Mouse (Mus musculus) cerebellum, adult 2 months (tissue): Measurements from ENCODE around the gene 2900026A02Rik. TPM values are rescaled to one million over a fixed set of nuclear protein-coding genes. Genes with fewer than 3 reads are reported as not detected.

Experiments used
- DNase-seq, 2 experiments: peaks; one replicate each; pipeline ENCODE4 v3.0.0; 2021
- H3K27ac ChIP-seq: fragments of 200-500 bp; 2 replicates; pipeline ENCODE4 v1.5.1; 2012; ENCODE audit warnings: low read length, control low read depth, inconsistent platforms; ENCODE audit not compliant: insufficient read depth
- H3K27me3 ChIP-seq: fragments of 200-500 bp; 2 replicates; pipeline ENCODE4 v1.6.1; 2012; ENCODE audit warnings: inconsistent platforms, mild to moderate bottlenecking, low read length, moderate library complexity; ENCODE audit not compliant: control insufficient read depth, insufficient read depth
- H3K4me1 ChIP-seq: fragments of 200-500 bp; 2 replicates; pipeline ENCODE4 v1.6.1; 2011; ENCODE audit warnings: low read length; ENCODE audit not compliant: control insufficient read depth, insufficient read depth
- H3K4me3 ChIP-seq: fragments of 200-500 bp; replicated peaks from 2 replicates; pipeline ENCODE3; 2011; ENCODE audit warnings: mild to moderate bottlenecking, low read depth, low read length, control low read depth; ENCODE audit not compliant: insufficient read depth
- CTCF ChIP-seq: fragments of 200-500 bp; IDR thresholded peaks from 2 replicates; pipeline ENCODE4 v1.5.1; 2011; ENCODE audit warnings: low read depth, mild to moderate bottlenecking, control low read depth, low read length, moderate library complexity, borderline replicate concordance; ENCODE audit not compliant: insufficient read depth
- POLR2A ChIP-seq: fragments of 200-500 bp; IDR thresholded peaks from 2 replicates; pipeline ENCODE4 v1.6.1; 2011; ENCODE audit warnings: low read length, control low read depth, borderline replicate concordance; ENCODE audit not compliant: insufficient read depth
- WGBS: fragments of 180-500 bp; shearing (Covaris S2); methylation state at CpG from one replicate; pipeline ENCODE4 v1.1.7; 2018; 5-methylcytosine and 5-hydroxymethylcytosine counted together
- polyA plus RNA-seq: library from polyadenylated mRNA; depleted of rRNA; stranded (reverse); fragments of >200 nt; gene quantifications from 2 replicates; pipeline ENCODE4 v1.2.3, GENCODE M21; 2012

2900026A02Rik gene
- polyA plus RNA-seq, 1 experiment, result 4.9 TPM

- no peak overlapping the region for H3K27ac ChIP-seq
- 90% methylated on average over 3 of the region's 3 CpGs for WGBS
These were observed 81.0 kb downstream of the 2900026A02Rik start for GRCm38 (mm10) chr5:113140051-113140450.

GRCm38 (mm10) chr5:113139064-113139726 lies 81.8 kb downstream of the 2900026A02Rik start:
- Histone ChIP-seq H3K4me3 (peak overlapping the region; percentile 54), H3K27me3 (no peaks in the 10 kb centered on the region), H3K4me1 (peaks cover 4% of the 10 kb centered on the region), H3K27ac (no peak overlapping the region)
- WGBS, result 77% methylated on average over 7 of the region's 7 CpGs
- TF ChIP-seq POLR2A, result no peak
- TF ChIP-seq CTCF, result no peak
- no peak for DNase-seq

More at GRCm38 (mm10) chr5:113140051-113140450, 81.0 kb downstream of the 2900026A02Rik start:
- no peak for TF ChIP-seq POLR2A
- H3K4me3 ChIP-seq, result no peak overlapping the region
- DNase-seq, result no peak
- peaks cover 4% of the 10 kb centered on the region for H3K4me1 ChIP-seq
- H3K27me3 ChIP-seq, result no peaks in the 10 kb centered on the region

DNA sequence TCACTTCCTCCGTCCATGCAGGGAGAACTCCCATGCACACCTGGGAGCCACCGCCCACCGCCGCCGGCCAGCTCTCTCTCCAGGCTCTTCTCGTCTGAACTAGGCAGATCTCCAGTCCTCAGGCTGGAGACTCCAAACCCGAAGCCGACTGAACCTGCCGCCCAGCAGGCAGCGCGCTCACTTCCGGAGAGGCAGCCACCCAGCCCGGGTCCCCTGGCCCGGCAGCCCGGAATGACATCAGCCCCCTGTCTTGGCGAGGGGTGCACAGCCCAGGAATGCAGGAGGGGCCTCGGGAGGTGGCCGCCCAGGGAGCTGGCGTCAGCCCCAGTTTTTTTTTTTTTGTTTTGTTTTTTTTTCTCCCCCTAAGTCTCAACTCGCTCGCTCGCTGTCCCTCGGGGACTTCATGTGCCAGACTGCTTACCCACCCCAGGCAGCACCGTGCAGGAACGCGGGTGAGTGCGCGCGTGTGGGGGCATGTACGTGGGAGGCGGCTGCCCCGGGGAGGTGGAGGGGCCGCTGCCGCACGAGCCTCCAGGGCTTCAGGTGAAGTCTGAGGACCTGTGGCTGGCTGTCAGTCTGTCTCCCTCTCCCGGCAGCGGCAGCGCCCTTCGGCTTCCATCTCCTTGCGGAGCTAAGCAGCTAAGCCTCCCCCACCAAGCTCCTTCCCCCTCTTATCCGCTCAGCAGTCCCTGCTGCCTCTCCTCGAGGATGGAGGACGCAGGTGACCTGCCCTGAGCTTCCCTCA lies 82.5 kb downstream of the 2900026A02Rik start:
- TF ChIP-seq POLR2A (no peak), CTCF (no peak)
- Histone ChIP-seq H3K27me3 (no peaks in the 10 kb centered on the region), H3K27ac (no peak overlapping the region), H3K4me3 (peak overlapping the region; percentile 54), H3K4me1 (peaks cover 4% of the 10 kb centered on the region)
- no peak for DNase-seq
- 2% methylated on average over 43 of the region's 43 CpGs for WGBS

DNA sequence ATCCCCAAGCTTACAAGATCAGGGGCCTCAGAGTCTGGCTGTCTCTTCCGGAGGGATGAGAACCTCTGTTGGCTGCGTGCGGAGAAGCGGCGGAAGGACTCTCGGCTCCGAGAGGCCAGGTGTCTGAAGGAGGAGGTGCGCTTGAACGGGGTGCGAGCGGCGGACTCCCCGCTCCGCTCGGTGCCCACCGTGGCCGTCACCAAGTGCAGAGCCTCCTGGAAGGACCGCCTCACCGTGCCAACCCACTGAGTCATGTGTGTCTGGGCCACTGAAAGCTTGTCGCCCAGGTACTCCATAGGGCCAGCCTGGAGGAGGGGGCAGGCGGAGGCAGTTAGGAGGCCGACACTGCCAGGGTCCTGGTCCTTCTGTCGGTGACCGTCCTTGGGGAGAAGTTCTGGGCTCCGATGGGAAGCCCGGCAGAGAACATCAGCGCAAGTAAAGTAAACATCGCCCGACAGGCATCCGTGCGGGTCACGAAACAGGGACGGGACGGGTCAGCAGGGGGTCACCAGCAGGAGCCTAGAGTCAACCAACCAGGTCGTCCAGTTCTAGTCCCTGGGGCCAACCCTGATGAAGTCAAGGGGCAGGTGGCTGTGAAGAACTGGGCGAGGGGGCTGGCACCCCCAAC lies 83.2 kb downstream of the 2900026A02Rik start:
- Histone ChIP-seq H3K27ac (no peak overlapping the region), H3K4me3 (no peak overlapping the region), H3K4me1 (peaks cover 4% of the 10 kb centered on the region), H3K27me3 (no peaks in the 10 kb centered on the region)
- no peak for DNase-seq
- TF ChIP-seq CTCF (no peak), POLR2A (no peak)
- WGBS, result 25% methylated on average over 36 of the region's 36 CpGs

DNA sequence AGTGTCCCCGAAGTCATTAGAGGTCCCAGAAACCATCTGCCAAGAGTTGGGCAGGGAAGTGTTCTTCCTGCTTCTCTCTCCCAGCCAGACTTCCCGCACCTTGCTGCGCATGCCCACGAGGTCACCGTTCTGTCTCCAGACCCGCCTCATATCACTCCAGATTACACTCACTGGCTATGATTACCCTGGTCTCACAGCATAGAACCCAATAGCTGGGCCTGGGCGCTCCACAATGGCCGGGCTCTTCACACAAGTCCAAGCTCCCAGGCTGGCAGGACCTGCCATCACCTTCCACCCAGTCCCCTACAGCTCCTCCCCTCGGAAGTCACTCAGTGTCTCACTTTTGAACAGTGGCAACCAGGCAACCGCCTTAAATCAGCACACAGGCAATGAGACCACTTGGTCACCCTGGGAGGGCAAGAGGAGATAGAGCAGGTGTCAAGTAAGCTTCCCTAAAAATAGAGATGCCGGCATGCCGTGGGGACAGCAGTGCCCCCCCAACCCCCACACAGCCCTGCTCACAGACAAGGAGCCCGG lies 84.0 kb downstream of the 2900026A02Rik start:
- WGBS, result 73% methylated on average over 13 of the region's 13 CpGs
- H3K27me3 ChIP-seq, result no peaks in the 10 kb centered on the region
- no peak for DNase-seq
- no peak overlapping the region for H3K4me3 ChIP-seq
- TF ChIP-seq POLR2A (no peak), CTCF (no peak)
- H3K4me1 ChIP-seq, result no peaks in the 10 kb centered on the region
- no peak overlapping the region for H3K27ac ChIP-seq

- WGBS, result 55% methylated on average over 10 of the region's 10 CpGs
- H3K4me1 ChIP-seq, result no peaks in the 10 kb centered on the region
- H3K4me3 ChIP-seq, result no peak overlapping the region
- no peak overlapping the region for H3K27ac ChIP-seq
- DNase-seq, result no peak
- H3K27me3 ChIP-seq, result no peaks in the 10 kb centered on the region
- TF ChIP-seq POLR2A, result no peak
- no peak for TF ChIP-seq CTCF
These were observed 85.5 kb downstream of the 2900026A02Rik start for GRCm38 (mm10) chr5:113135513-113135912.

DNA sequence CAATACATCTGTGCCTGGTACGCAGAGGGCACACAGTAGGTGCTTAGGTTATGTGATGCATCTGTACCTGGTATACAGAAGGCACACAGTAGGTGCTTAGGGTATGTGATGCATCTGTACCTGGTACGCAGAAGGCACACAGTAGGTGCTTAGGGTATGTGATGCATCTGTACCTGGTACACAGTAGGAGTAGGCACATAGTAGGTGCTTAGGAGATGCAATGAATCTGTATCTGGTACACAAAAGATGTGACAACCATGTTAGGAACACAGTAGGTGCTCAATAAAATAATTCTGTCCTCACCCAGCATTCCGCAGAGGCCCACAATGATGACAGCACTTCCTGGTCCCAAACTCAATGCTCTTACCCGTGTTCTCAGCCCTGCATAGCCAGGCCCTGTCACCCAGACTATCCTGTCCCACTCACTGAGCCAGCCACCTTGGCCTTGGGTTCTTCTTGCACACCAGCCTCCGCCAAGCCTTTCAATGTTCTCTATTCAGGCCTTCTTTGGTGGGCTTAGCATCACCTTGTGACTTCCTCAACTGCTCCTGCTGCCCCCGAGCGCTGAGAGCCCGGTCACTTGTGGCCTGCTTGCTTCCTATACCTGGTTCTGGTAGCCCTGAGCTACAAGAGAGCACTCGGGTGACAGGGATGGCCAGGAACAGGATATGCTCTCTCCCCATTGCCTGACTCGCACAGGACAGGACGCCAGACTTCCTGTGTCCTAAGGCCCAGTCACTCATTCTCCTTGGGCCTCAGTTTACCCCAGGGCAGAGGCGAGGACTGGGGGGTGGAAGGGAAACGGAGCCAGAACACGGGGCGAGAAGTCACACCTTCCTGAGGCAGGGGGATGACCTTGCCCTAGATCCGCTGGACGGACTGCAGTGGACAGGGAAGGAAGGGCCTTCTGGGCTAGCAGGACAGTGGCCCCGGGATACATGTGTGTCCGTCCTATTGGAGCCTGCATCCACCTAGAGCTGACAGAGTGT lies 87.0 kb downstream of the 2900026A02Rik start:
- DNase-seq, result no peak
- no peak overlapping the region for H3K4me3 ChIP-seq
- H3K27me3 ChIP-seq, result no peaks in the 10 kb centered on the region
- 91% methylated on average over 19 of the region's 19 CpGs for WGBS
- no peaks in the 10 kb centered on the region for H3K4me1 ChIP-seq
- no peak overlapping the region for H3K27ac ChIP-seq
- TF ChIP-seq CTCF (no peak), POLR2A (no peak)
